Mouse (Mus musculus) small intestine, adult 2 months (tissue): Measurements from ENCODE around the gene Nckap5l.

Experiments used
- CTCF ChIP-seq: fragments of 200-500 bp; IDR thresholded peaks from 2 replicates; pipeline ENCODE4 v1.5.1; 2012; ENCODE audit warnings: low read depth, mild to moderate bottlenecking, control low read depth, inconsistent platforms, low read length, moderate library complexity, mixed read lengths; ENCODE audit not compliant: insufficient replicate concordance, insufficient read length; ENCODE audit errors: extremely low read depth
- POLR2A ChIP-seq: fragments of 200-500 bp; IDR thresholded peaks from 2 replicates; pipeline ENCODE4 v1.6.1; 2012; ENCODE audit warnings: low read depth, mild to moderate bottlenecking, control low read depth, inconsistent platforms, low read length, moderate library complexity

- peak; percentile 19; the same call in 1 of the 2 replicates for TF ChIP-seq CTCF
- TF ChIP-seq POLR2A: no peak
Observed at GRCm38 (mm10) chr15:99411747-99412146, 45.8 kb downstream of the Nckap5l start.
